Mouse (Mus musculus): ENCODE data around the gene Myo15b. TPM values are rescaled to one million over a fixed set of nuclear protein-coding genes. Genes with fewer than 3 reads are reported as not detected.

Myo15b gene
- polyA plus RNA-seq (2012) = 6.0 and 7.2 TPM in 2 replicates

GRCm38 (mm10) chr11:115858354-115858753, at the start of gene Myo15b:
Gene Myo15b (plus strand): TSS chr11:115858406.

GRCm38 (mm10) chr11:115813507-115814296, 44.5 kb upstream of the Myo15b start, which contains the start of gene Caskin2:
Gene Caskin2 (minus strand): TSS chr11:115813639.

GRCm38 (mm10) chr11:115814605-115815450, 43.4 kb upstream of the Myo15b start, which contains the start of gene Tsen54:
Gene Tsen54 (plus strand): TSS chr11:115814724.

GRCm38 (mm10) chr11:115823774-115824740, 34.1 kb upstream of the Myo15b start, which contains the start of gene Llgl2:
Gene Llgl2 (plus strand): TSS chr11:115824049.

GRCm38 (mm10) chr11:115899486-115900266, 41.5 kb downstream of the Myo15b start, which contains the start of gene Smim5:
Gene Smim5 (plus strand): TSS chr11:115899966.

GRCm38 (mm10) chr11:115911632-115912376, 53.6 kb downstream of the Myo15b start, which contains the start of gene Smim6:
Gene Smim6 (plus strand): TSS chr11:115912017.

GRCm38 (mm10) chr11:115933108-115933746, 75.0 kb downstream of the Myo15b start, which contains the start of the genes Sap30bp and Recql5:
Gene Sap30bp (plus strand): TSS chr11:115933282.
Gene Recql5 (minus strand): TSS chr11:115933477.

Other genes starting within 250 kb of the Myo15b start
- gene Mif4gd, start 245.4 kb upstream of the Myo15b start, polyA plus RNA-seq (2012) = 22.9 and 27.4 TPM in 2 replicates
- 28.6 and 28.8 TPM in 2 replicates for gene Slc25a19, start 230.1 kb upstream of the Myo15b start, polyA plus RNA-seq (2012)
- gene Grb2, start 149.8 kb upstream of the Myo15b start, polyA plus RNA-seq (2012) = 87.8 and 104 TPM in 2 replicates
- gene Tmem94, start 93.0 kb upstream of the Myo15b start, polyA plus RNA-seq (2012) = 69.4 and 70.7 TPM in 2 replicates
- gene Caskin2, start 44.8 kb upstream of the Myo15b start, polyA plus RNA-seq (2012) = 20.0 and 25.9 TPM in 2 replicates
- 86.5 and 92.0 TPM in 2 replicates for gene Tsen54, start 43.7 kb upstream of the Myo15b start, polyA plus RNA-seq (2012)
- gene Llgl2, start 34.4 kb upstream of the Myo15b start, polyA plus RNA-seq (2012) = 12.8 and 20.8 TPM in 2 replicates
- 13.3 and 20.5 TPM in 2 replicates for gene Smim5, start 41.6 kb downstream of the Myo15b start, polyA plus RNA-seq (2012)
- gene Smim6, start 53.6 kb downstream of the Myo15b start, polyA plus RNA-seq (2012) = 0.11 and 0.25 TPM in 2 replicates
- gene Sap30bp, start 74.9 kb downstream of the Myo15b start, polyA plus RNA-seq (2012) = 27.2 and 27.8 TPM in 2 replicates
- gene Recql5, start 75.1 kb downstream of the Myo15b start, polyA plus RNA-seq (2012) = 20.8 and 23.6 TPM in 2 replicates
- gene Itgb4, start 116.3 kb downstream of the Myo15b start, polyA plus RNA-seq (2012) = 0.71 and 1.1 TPM in 2 replicates
- 84.2 and 104 TPM in 2 replicates for gene Galk1, start 154.3 kb downstream of the Myo15b start, polyA plus RNA-seq (2012)
- 1,041 and 1,153 TPM in 2 replicates for gene H3f3b, start 169.6 kb downstream of the Myo15b start, polyA plus RNA-seq (2012)
- gene Unk, start 171.9 kb downstream of the Myo15b start, polyA plus RNA-seq (2012) = 52.5 and 55.4 TPM in 2 replicates
- 87.6 and 108 TPM in 2 replicates for gene Unc13d, start 219.6 kb downstream of the Myo15b start, polyA plus RNA-seq (2012)
- gene Wbp2, start 228.6 kb downstream of the Myo15b start, polyA plus RNA-seq (2012) = 310 and 331 TPM in 2 replicates